Mouse (Mus musculus): ENCODE measurements around the gene Caln1.

Gene Caln1

GRCm38 (mm10) chr5:130812556-130812955 lies 443.3 kb downstream of the Caln1 start:
- DNase-seq (ENCODE audit: low spot score in 2 of 2): no peak

DNA sequence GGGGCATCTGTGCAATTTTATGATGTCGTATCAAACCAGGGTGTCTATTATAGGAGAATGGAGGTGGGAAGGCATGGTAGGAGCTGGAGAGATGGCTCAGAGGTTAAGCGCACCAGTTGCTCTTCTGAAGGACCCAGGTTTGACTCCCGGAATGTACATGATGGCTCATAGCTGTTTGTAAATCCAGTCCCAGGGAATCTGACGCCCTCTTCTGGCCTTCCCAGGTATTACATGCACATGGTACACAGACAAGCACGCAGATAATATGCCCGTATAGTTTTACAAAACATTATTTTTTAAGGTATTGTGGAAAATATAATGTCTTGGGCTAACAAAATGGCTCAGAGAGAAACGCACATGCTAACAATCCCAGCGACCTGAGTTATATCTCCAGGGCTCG lies 443.8 kb downstream of the Caln1 start:
- DNase-seq (ENCODE audit: low spot score in 2 of 2): no peak

- DNase-seq (ENCODE audit: low spot score in 2 of 2): no peak
These were observed 446.1 kb downstream of the Caln1 start for GRCm38 (mm10) chr5:130815352-130815751.

DNA sequence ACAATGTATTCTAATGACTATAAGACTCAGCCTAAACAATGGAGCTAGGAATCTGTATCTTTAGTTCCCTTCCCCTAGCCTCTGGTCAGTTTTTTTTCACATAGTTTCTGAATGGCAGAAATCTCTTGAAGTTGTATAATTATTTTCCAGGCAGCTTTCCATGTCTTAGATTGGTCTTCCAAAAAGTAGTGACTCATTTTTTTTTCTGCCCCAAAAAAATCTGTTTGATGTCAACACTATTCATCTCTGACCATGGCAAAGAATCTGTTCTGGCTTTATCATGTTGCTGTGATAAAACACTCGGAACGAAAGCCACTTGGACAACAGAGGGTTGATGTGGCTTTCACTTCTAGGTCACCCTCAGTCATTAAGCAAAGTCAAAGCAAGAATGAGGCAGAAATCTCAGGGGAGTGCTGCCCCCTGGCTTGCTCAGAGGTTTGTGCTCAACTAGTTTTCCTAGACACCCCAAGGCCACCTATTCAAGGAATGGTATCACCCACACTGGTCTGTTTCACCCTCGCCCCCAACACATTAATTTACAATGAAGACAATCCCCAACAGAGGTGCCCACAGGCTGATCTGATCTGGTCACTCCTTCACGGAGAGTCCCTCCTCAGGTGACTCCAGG lies 450.9 kb downstream of the Caln1 start:
- peak in 1 of 2 experiments; percentile 14 for DNase-seq (ENCODE audit: low spot score in 2 of 2)

- peak in 1 of 2 experiments; percentile 16 for DNase-seq (ENCODE audit: low spot score in 2 of 2)
These were observed 451.4 kb downstream of the Caln1 start for GRCm38 (mm10) chr5:130820661-130821060.

DNA sequence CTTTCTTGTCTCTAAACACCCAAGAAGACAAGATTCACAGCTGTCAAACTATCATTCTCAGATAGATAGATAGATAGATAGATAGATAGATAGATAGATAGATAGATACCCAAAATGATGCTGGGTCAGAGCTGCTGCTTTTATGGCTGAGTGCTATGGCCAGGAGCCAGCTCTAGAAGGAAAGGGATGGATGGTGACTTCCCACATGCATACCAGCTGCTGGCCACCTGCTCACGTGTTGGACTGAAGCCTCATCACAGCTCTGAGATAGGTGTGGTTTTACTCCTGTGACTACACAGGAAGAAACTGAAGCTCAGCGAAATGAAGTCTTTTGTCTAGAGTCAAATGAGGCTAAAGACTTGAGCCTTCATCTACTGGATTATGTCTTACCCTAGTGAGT lies 456.5 kb downstream of the Caln1 start:
- no peak for DNase-seq (ENCODE audit: low spot score in 2 of 2)

DNA sequence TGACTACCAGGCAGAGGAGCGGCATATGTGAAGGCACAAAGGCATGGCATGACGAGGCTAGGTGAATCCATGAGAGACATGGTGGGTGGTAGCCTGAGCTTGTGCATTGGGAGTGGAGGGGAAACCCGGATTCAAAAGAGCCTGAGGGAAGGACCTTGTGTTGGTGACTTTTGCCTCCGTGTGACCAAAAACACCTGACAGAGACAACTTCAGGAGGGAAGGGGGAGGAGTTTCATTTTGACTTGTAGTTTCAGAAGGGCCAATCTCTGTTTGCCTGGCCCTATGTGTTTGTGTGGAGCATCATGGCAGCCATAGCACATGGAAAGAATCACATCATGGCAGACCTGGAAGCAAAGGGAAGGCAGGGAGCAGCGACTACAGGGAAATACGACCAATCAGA lies 479.3 kb downstream of the Caln1 start:
- DNase-seq (ENCODE audit: low spot score in 2 of 2): no peak

- DNase-seq (ENCODE audit: low spot score in 2 of 2): no peak
These were observed 480.4 kb downstream of the Caln1 start for GRCm38 (mm10) chr5:130849610-130850009.

DNA sequence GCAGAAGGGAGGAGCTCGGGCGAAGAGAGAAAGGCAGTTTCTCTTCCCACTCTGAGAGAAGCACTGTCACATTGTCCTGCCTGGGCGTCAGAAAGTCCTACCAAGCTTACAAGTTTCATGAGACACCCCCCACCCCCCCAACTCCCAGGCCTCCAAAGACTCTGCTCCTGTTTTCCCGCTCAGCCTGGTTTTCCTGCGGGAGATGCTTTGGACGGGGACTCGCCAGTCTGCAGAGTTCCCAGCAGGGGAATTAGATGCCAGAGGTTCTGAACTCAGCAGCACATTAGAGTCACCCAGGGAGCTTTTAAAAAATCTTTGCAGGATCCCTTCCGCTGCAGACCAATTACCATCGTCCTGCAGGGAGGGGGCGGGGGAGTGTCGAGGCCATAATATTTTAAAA lies 482.9 kb downstream of the Caln1 start:
- DNase-seq (ENCODE audit: low spot score in 2 of 2): no peak

GRCm38 (mm10) chr5:130853371-130853770 lies 484.1 kb downstream of the Caln1 start:
- peak; percentile 49 to 90 for DNase-seq (ENCODE audit: low spot score in 2 of 2)

DNA sequence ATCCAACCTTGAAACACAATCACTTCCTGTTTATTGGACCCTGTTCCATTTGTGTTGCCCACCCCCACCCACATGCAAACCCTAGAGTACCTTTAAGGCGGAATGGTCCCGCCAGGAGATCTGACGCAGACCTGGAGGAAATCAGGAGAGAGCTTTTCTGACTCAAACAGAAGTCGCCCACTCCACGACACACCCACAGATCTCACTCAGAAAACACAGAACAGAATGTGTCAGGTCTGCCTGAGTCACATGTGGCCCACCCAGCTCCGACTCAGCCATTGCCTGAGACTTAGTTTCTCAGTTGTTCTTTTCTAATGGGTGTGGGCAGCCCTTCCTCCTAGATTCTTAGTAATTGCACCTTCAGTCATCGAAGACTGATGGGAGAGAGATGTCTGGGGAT lies 485.2 kb downstream of the Caln1 start:
- DNase-seq (ENCODE audit: low spot score in 2 of 2): peak; percentile 58 to 78

- DNase-seq (ENCODE audit: low spot score in 2 of 2): peak in 1 of 2 experiments; percentile 48
These were observed 488.9 kb downstream of the Caln1 start for GRCm38 (mm10) chr5:130858148-130858547.

GRCm38 (mm10) chr5:130858706-130859105 lies 489.5 kb downstream of the Caln1 start:
- DNase-seq (ENCODE audit: low spot score in 2 of 2): no peak

DNA sequence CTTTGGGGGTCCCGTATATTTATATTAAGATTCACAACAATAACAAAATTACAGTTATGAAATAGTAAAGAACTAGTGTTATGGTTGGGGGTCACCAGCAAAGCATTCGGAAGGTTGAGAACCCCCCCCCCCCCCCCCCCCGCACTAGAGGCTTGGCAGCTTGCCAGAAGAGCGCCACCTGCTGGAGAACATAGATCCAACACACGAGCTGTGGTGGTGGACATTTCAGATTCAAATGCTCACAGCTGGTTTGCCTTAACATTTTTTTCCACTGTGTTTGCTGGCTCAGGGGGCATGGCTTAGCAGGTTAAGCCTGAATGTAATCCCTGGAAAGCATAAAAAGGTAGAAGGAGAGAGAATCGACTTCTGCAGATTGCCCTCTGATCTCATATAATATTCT lies 490.5 kb downstream of the Caln1 start:
- no peak for DNase-seq (ENCODE audit: low spot score in 2 of 2)

DNA sequence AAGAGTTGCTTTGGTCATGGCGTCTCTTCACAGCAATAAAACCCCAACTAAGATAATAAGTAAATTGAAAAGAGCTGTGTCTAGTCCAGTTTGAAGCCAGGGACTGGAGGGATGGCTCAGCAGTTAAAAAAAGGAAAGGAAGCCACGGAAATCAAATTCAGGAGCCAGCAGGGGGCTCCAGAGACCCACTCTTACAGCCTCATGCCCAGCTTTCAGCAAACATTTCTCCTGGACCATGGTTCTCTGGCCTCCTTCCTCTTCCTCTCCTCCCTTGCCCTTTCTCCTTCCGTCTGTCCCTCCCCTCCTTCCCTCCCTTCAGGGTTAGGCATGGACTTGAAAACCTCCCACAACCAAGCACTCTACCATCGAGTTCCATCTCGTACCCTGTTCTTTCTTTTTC lies 493.0 kb downstream of the Caln1 start:
- DNase-seq (ENCODE audit: low spot score in 2 of 2): peak in 1 of 2 experiments; percentile 73

DNA sequence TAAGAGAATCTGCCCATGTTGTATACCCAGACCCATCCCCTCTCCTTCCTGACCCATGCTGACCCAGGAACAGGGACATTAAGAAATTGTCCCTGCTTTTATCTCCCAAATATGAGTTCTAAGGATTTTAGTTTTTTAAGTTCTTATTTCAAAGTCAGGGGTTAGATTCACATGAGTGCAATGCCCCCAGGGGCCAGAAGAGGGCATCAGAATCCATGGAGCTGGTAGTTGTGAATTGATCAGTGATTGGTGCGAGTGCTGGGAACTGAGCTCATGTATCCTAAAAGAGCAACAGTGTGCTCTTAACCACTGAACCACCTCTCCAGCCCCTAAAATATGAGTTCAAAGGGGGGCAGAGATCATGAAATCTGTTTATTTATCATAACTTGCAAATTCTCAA lies 500.6 kb downstream of the Caln1 start:
- no peak for DNase-seq (ENCODE audit: low spot score in 2 of 2)

GRCm38 (mm10) chr5:130871086-130871485 lies 501.8 kb downstream of the Caln1 start:
- no peak for DNase-seq (ENCODE audit: low spot score in 2 of 2)

GRCm38 (mm10) chr5:130875391-130875790 lies 506.1 kb downstream of the Caln1 start:
- no peak for DNase-seq (ENCODE audit: low spot score in 2 of 2)

DNA sequence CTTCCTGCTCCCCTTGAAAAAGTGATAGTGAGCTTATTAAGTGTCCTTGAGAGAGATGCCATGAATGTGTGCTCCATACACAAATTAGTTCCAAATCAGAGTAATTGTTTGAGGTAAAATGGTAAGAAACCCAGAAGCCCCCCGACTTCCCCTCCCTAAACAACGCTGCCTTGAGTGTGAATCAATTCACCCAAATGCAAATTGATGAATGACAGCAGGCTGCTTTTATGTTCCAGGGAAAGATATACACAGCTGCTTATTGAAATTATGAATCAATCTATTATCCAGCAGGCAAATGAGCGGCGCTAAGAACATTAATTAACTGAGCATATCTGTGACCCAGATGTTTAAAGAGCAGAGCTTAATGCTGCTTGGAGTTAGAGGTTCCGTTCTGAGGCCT lies 511.1 kb downstream of the Caln1 start:
- DNase-seq (ENCODE audit: low spot score in 2 of 2): no peak

GRCm38 (mm10) chr5:130891735-130892134 lies 522.5 kb downstream of the Caln1 start:
- no peak for DNase-seq (ENCODE audit: low spot score in 2 of 2)

DNA sequence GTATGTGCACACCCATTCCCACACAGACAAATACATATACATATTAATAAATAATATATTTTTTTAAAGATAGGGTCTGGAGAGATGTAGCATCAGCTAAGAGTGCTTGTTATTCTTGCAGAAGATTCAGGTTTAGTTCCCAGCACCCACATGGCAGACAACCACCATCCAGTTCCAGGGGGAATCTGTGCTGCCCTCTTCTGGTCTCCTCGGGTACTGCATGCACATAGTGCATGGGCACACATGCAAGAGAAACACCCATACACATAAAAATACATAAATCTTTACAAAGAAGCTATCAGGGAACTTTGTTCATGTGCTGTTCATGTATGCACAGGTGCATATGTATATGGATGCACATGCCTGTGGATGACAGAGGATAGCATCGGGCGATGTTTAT lies 526.7 kb downstream of the Caln1 start:
- DNase-seq (ENCODE audit: low spot score in 2 of 2): no peak
